Mouse (Mus musculus) forebrain, embryonic 13.5 days (tissue): ENCODE results near the gene Galr3. TPM values are rescaled to one million over a fixed set of nuclear protein-coding genes. Genes with fewer than 3 reads are reported as not detected.
A peak's percentile ranks its signal among the peaks of the same experiment; 100 is the strongest.

Experiments
- ATAC-seq: fragments of 200-750 bp; cut with Nextera tagmentation; 2 replicates; pipeline ENCODE4 v1.8.0; 2017
- H3K27ac ChIP-seq: fragments of 300-500 bp; sonication (generic); 2 replicates; pipeline ENCODE4 v1.5.1; 2015; ENCODE audit warnings: inconsistent platforms, mild to moderate bottlenecking, moderate library complexity
- H3K27me3 ChIP-seq: fragments of 300-500 bp; sonication (generic); 2 replicates; pipeline ENCODE4 v1.6.1; 2015; ENCODE audit warnings: mild to moderate bottlenecking, inconsistent platforms
- H3K36me3 ChIP-seq: fragments of 300-500 bp; sonication (generic); 2 replicates; pipeline ENCODE4 v1.6.1; 2015; ENCODE audit warnings: mild to moderate bottlenecking, inconsistent platforms; ENCODE audit not compliant: poor library complexity, severe bottlenecking
- H3K4me1 ChIP-seq: fragments of 300-500 bp; sonication (generic); 2 replicates; pipeline ENCODE4 v1.6.1; 2015; ENCODE audit warnings: inconsistent platforms
- H3K4me2 ChIP-seq: fragments of 300-500 bp; sonication (generic); 2 replicates; pipeline ENCODE4 v1.6.1; 2015; ENCODE audit warnings: inconsistent platforms, mild to moderate bottlenecking, moderate library complexity
- H3K4me3 ChIP-seq: fragments of 300-500 bp; sonication (generic); 2 replicates; pipeline ENCODE4 v1.5.1; 2015; ENCODE audit warnings: mild to moderate bottlenecking, inconsistent platforms
- H3K9ac ChIP-seq: fragments of 300-500 bp; sonication (generic); 2 replicates; pipeline ENCODE4 v1.6.1; 2015; ENCODE audit warnings: mild to moderate bottlenecking, inconsistent platforms
- H3K9me3 ChIP-seq: fragments of 300-500 bp; sonication (generic); replicated peaks from 2 replicates; pipeline ENCODE4 v1.6.1; 2016; ENCODE audit warnings: inconsistent platforms
- WGBS: fragments of 180-500 bp; shearing (Covaris S2); methylation state at CpG from one replicate; pipeline ENCODE4 v1.1.7; 2015; 5-methylcytosine and 5-hydroxymethylcytosine counted together
- polyA plus RNA-seq: library from polyadenylated mRNA; unstranded; fragments of >200 nt; fragmentation: Nextera tagmentation; extraction: Ambion mirVana; gene quantifications from 2 replicates; pipeline ENCODE4 v1.2.1, GENCODE M21; 2015

The Galr3 gene
- polyA plus RNA-seq: not detected in 2 replicates

- ATAC-seq: no peak
- Histone ChIP-seq H3K9ac (peak within 1 kb of the TSS; percentile 55), H3K36me3 (peaks cover 8% of the 10 kb centered on the region; the same call in 1 of the 2 replicates), H3K9me3 (no peaks in the 10 kb centered on the region), H3K4me2 (peak within 1 kb of the TSS; percentile 80), H3K4me1 (peaks cover 31% of the 10 kb centered on the region), H3K4me3 (peak within 1 kb of the TSS; percentile 53), H3K27ac (no peak within 1 kb of the TSS), H3K27me3 (peaks cover 62% of the 10 kb centered on the region)
- WGBS: 73% methylated on average over 6 of the region's 6 CpGs
These were observed at the start of gene Galr3 for GRCm38 (mm10) chr15:79041585-79041984. Galr3 (plus strand) TSS chr15:79041885.

- H3K9me3 ChIP-seq: no peaks in the 10 kb centered on the region
- no peaks in the 10 kb centered on the region for H3K27me3 ChIP-seq
- no peak overlapping the region for H3K9ac ChIP-seq
- no peak overlapping the region for H3K4me3 ChIP-seq
- WGBS: 91% methylated on average over 7 of the region's 7 CpGs
- no peak for ATAC-seq
- H3K4me1 ChIP-seq: peaks cover 15% of the 10 kb centered on the region
- H3K36me3 ChIP-seq: peaks cover 87% of the 10 kb centered on the region
- no peak overlapping the region for H3K27ac ChIP-seq
- H3K4me2 ChIP-seq: no peak overlapping the region
These were observed 49.5 kb upstream of the Galr3 start for GRCm38 (mm10) chr15:78992235-78992634.

GRCm38 (mm10) chr15:78992925-78993324 is 48.8 kb upstream of the Galr3 start:
- H3K9me3 ChIP-seq: no peaks in the 10 kb centered on the region
- ATAC-seq: no peak
- H3K4me2 ChIP-seq: no peak overlapping the region
- H3K36me3 ChIP-seq: peaks cover 93% of the 10 kb centered on the region
- no peak overlapping the region for H3K9ac ChIP-seq
- H3K27ac ChIP-seq: no peak overlapping the region
- WGBS: 97% methylated on average over 24 of the region's 24 CpGs
- no peak overlapping the region for H3K4me3 ChIP-seq
- no peaks in the 10 kb centered on the region for H3K27me3 ChIP-seq
- H3K4me1 ChIP-seq: peaks cover 8% of the 10 kb centered on the region

GRCm38 (mm10) chr15:78995916-78996315 is 45.8 kb upstream of the Galr3 start:
- Histone ChIP-seq H3K27me3 (no peaks in the 10 kb centered on the region), H3K9me3 (no peaks in the 10 kb centered on the region), H3K4me2 (no peak overlapping the region), H3K4me3 (no peak overlapping the region), H3K36me3 (peaks cover 93% of the 10 kb centered on the region), H3K9ac (no peak overlapping the region), H3K27ac (no peak overlapping the region), H3K4me1 (no peaks in the 10 kb centered on the region)
- ATAC-seq: no peak
- WGBS: 98% methylated on average over 4 of the region's 4 CpGs

GRCm38 (mm10) chr15:78996663-78997062 is 45.0 kb upstream of the Galr3 start:
- Histone ChIP-seq H3K27ac (no peak overlapping the region), H3K4me1 (no peaks in the 10 kb centered on the region), H3K27me3 (no peaks in the 10 kb centered on the region), H3K9me3 (no peaks in the 10 kb centered on the region), H3K4me3 (no peak overlapping the region), H3K36me3 (peaks cover 93% of the 10 kb centered on the region), H3K4me2 (no peak overlapping the region), H3K9ac (no peak overlapping the region)
- WGBS: 95% methylated on average over 3 of the region's 3 CpGs
- no peak for ATAC-seq

- Histone ChIP-seq H3K4me1 (no peaks in the 10 kb centered on the region), H3K9ac (no peak overlapping the region), H3K4me3 (no peak overlapping the region), H3K4me2 (no peak overlapping the region), H3K27ac (no peak overlapping the region), H3K9me3 (no peaks in the 10 kb centered on the region), H3K27me3 (no peaks in the 10 kb centered on the region), H3K36me3 (peaks cover 92% of the 10 kb centered on the region)
- 65% methylated on average over 8 of the region's 8 CpGs for WGBS
- no peak for ATAC-seq
These were observed 43.3 kb upstream of the Galr3 start for GRCm38 (mm10) chr15:78998348-78998747.

GRCm38 (mm10) chr15:78999586-78999985 is 42.1 kb upstream of the Galr3 start:
- Histone ChIP-seq H3K4me1 (no peaks in the 10 kb centered on the region), H3K9ac (no peak overlapping the region), H3K4me2 (no peak overlapping the region), H3K36me3 (peaks cover 92% of the 10 kb centered on the region), H3K9me3 (no peaks in the 10 kb centered on the region), H3K27ac (no peak overlapping the region; the same call in 1 of the 2 replicates), H3K27me3 (no peaks in the 10 kb centered on the region), H3K4me3 (no peak overlapping the region)
- WGBS: 89% methylated on average over 11 of the region's 11 CpGs
- ATAC-seq: no peak

GRCm38 (mm10) chr15:79000357-79000791 is 41.3 kb upstream of the Galr3 start:
- Histone ChIP-seq H3K4me1 (no peaks in the 10 kb centered on the region), H3K9ac (0 out of 2 replicates have a peak overlapping the region, but pooled peaks have one; percentile 5), H3K27ac (no peak overlapping the region), H3K36me3 (peaks cover 92% of the 10 kb centered on the region), H3K9me3 (no peaks in the 10 kb centered on the region), H3K4me2 (no peak overlapping the region), H3K27me3 (no peaks in the 10 kb centered on the region), H3K4me3 (no peak overlapping the region)
- ATAC-seq: no peak
- 87% methylated on average over 7 of the region's 7 CpGs for WGBS

GRCm38 (mm10) chr15:79001559-79001958 is 40.1 kb upstream of the Galr3 start:
- Histone ChIP-seq H3K27me3 (no peaks in the 10 kb centered on the region), H3K27ac (no peak overlapping the region), H3K4me2 (no peak overlapping the region), H3K9ac (no peak overlapping the region), H3K4me1 (no peaks in the 10 kb centered on the region), H3K4me3 (no peak overlapping the region), H3K9me3 (no peaks in the 10 kb centered on the region), H3K36me3 (peaks cover 92% of the 10 kb centered on the region)
- no peak for ATAC-seq
- 95% methylated on average over 5 of the region's 5 CpGs for WGBS

GRCm38 (mm10) chr15:79002036-79002435 is 39.6 kb upstream of the Galr3 start:
- Histone ChIP-seq H3K9ac (no peak overlapping the region), H3K4me2 (no peak overlapping the region), H3K27ac (no peak overlapping the region), H3K36me3 (peaks cover 94% of the 10 kb centered on the region), H3K4me3 (no peak overlapping the region), H3K9me3 (no peaks in the 10 kb centered on the region), H3K27me3 (no peaks in the 10 kb centered on the region), H3K4me1 (no peaks in the 10 kb centered on the region)
- 53% methylated on average over 19 of the region's 19 CpGs for WGBS
- ATAC-seq: no peak

GRCm38 (mm10) chr15:79003079-79003478 is 38.6 kb upstream of the Galr3 start:
- Histone ChIP-seq H3K27me3 (no peaks in the 10 kb centered on the region), H3K9ac (no peak overlapping the region), H3K4me3 (no peak overlapping the region), H3K4me1 (no peaks in the 10 kb centered on the region), H3K36me3 (peaks cover 89% of the 10 kb centered on the region), H3K4me2 (no peak overlapping the region), H3K9me3 (no peaks in the 10 kb centered on the region), H3K27ac (no peak overlapping the region)
- no peak for ATAC-seq
- WGBS: 90% methylated on average over 3 of the region's 3 CpGs

- Histone ChIP-seq H3K4me3 (no peak overlapping the region), H3K9ac (no peak overlapping the region), H3K27ac (no peak overlapping the region), H3K9me3 (no peaks in the 10 kb centered on the region), H3K4me1 (no peaks in the 10 kb centered on the region), H3K27me3 (no peaks in the 10 kb centered on the region), H3K36me3 (peaks cover 67% of the 10 kb centered on the region), H3K4me2 (no peak overlapping the region)
- WGBS: 82% methylated on average over 9 of the region's 9 CpGs
- ATAC-seq: no peak
These were observed 36.1 kb upstream of the Galr3 start for GRCm38 (mm10) chr15:79005581-79005980.

- Histone ChIP-seq H3K27me3 (no peaks in the 10 kb centered on the region), H3K4me2 (no peak overlapping the region), H3K4me3 (no peak overlapping the region), H3K4me1 (peaks cover 4% of the 10 kb centered on the region), H3K9me3 (no peaks in the 10 kb centered on the region), H3K27ac (no peak overlapping the region), H3K36me3 (peaks cover 56% of the 10 kb centered on the region), H3K9ac (no peak overlapping the region)
- no peak for ATAC-seq
- WGBS: 77% methylated on average over 3 of the region's 3 CpGs
These were observed 35.0 kb upstream of the Galr3 start for GRCm38 (mm10) chr15:79006638-79007037.
